Mouse (Mus musculus) liver, embryonic 14.5 days (tissue): ENCODE measurements at regions not wholly inside any gene's neighbourhood (a gene's known extent, or its start where the extent isn't known, plus 50 kb on each side); places are given as distances from the start of the nearest gene placed in this dataset.

Experiments used
- CTCF ChIP-seq: IDR thresholded peaks from 2 replicates; pipeline ENCODE4 v1.5.1; 2016; ENCODE audit warnings: antibody characterized with exemption, low read depth, control low read depth
- EP300 ChIP-seq: IDR thresholded peaks from 2 replicates; pipeline ENCODE4 v1.6.1; 2016; ENCODE audit warnings: antibody characterized with exemption, low read depth

GRCm38 (mm10) chr12:10035479-10035878, 334.3 kb upstream of the Nt5c1b start:
- no peak for TF ChIP-seq CTCF
- no peak for TF ChIP-seq EP300
